Mouse (Mus musculus): ENCODE results near the gene Elf5. TPM values are rescaled to one million over a fixed set of nuclear protein-coding genes. Genes with fewer than 3 reads are reported as not detected.

The Elf5 gene
- total RNA-seq, 2 experiments from 2014 or later, result 0.79 to 1.1 TPM

DNA sequence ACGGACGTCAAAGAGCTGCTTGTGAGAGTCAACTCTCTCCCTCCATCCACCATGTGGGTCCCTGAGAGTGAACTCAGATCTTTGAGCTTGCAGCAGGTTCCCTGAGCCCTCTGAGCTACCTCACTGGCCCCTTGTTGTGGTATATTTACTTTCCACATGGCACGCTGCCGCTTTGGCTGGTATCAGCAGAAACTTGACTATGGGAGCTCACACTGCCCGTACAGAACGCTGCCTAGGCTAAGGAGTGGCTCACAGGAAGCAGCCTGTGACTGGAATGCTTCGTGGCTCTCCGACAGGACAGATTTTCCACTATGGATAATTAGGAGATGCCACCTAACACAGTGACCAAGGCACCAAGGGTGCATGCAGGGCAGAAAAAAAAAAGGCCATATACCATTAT, 49.7 kb downstream of the Elf5 start:
- DNase-seq (ENCODE audit: extremely low spot score in 1 of 2, low spot score in 2 of 2), result no peak
- no peak for TF ChIP-seq CTCF (IDR thresholded peaks at IDR 0.05)
- no peak overlapping the region for H3K4me3 ChIP-seq
- no peak overlapping the region; the same call in 1 of the 2 replicates for H3K27ac ChIP-seq
- intact Hi-C loops (cut with DNase I), result no loop called here

DNA sequence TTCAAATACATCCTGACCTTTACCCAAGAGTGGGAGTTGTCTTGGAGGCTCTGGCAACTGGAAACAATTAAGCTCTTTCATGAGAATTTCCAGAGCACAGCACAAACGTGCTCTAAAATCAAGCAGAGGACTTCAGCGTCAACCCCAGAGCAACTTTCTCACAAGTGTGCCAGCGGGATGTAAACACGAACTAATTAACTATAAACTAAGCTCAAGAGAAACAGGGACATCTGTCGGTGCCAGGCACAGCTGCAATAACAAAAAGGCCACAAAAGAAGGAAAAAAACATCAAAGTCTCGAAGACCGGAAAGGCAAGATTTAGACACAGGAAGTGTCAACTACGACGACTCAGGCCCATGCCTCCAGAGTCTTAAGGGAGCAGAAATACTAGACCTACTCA, 50.3 kb downstream of the Elf5 start:
- H3K27ac ChIP-seq, result no peak overlapping the region; the same call in 1 of the 2 replicates
- TF ChIP-seq CTCF (IDR thresholded peaks at IDR 0.05), result no peak
- no peak overlapping the region for H3K4me3 ChIP-seq
- intact Hi-C loops (cut with DNase I), result no loop called here
- no peak for DNase-seq (ENCODE audit: extremely low spot score in 1 of 2, low spot score in 2 of 2)

DNA sequence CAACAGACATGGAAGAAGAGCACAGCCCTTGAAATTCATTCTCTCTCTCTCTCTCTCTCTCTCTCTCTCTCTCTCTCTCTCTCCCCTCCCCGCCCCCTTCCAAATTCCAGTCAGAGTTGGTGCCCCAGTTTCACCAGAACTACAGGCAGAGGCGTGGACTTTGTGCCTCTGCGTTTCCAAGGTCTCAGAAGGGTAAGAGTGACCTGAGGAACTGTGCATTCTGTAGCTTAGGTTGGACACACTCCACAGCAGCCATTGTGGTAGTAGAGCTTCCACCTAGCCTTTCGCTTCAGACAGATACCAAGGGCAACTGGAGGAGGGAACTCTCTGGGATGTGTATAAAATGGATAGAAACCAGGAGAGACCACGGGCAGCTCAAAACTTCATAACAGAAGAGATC, 51.3 kb downstream of the Elf5 start:
- TF ChIP-seq CTCF (IDR thresholded peaks at IDR 0.05), result no peak
- DNase-seq (ENCODE audit: extremely low spot score in 1 of 2, low spot score in 2 of 2), result no peak
- Histone ChIP-seq H3K27ac (no peak overlapping the region), H3K4me3 (no peak overlapping the region)
- intact Hi-C loops (cut with DNase I), result no loop called here

DNA sequence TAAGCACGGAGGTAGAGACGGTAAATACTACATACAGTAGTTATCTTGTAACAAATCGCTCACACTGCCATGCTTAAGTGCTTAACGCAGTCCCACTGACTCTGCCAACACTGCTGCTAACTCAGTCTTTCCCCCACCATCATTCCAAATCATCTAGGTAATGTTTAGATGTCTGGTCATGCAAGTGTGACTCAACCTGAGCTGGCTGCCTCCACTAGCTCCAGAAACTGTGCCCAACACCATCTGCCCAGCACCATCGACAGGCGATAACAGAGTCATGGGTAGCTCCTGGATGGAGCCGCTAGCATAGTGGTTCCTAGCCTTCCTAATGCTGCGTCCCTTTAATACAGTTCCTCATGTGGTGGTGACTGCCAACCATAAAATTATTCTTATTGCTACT, 53.0 kb downstream of the Elf5 start:
- intact Hi-C loops (cut with DNase I), result no loop called here
- no peak overlapping the region for H3K27ac ChIP-seq
- DNase-seq (ENCODE audit: extremely low spot score in 1 of 2, low spot score in 2 of 2), result peak in 1 of 2 experiments; percentile 26
- no peak overlapping the region for H3K4me3 ChIP-seq
- no peak for TF ChIP-seq CTCF (IDR thresholded peaks at IDR 0.05)

DNA sequence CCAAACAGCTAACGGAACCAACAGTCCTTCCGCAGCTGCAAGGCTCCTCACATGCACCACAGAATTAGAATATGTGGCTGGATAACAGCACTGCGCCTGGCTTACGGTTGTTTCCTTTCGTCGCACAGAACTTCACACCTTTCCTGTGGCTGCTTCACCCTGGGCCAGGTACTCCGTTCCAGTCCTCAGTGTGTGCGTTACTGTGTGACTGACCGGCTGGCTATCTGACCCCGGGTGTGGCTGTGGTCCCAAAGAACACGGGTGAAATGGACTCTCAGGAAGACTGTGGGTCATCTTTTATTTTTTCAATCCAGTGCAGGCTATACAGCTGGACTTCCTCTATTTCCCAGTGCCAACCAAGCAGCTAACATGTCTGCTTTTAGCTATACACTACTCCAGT, 53.9 kb downstream of the Elf5 start:
- DNase-seq (ENCODE audit: extremely low spot score in 1 of 2, low spot score in 2 of 2), result no peak
- H3K27ac ChIP-seq, result no peak overlapping the region
- H3K4me3 ChIP-seq, result no peak overlapping the region
- intact Hi-C loops (cut with DNase I), result no loop called here
- no peak for TF ChIP-seq CTCF (IDR thresholded peaks at IDR 0.05)

DNA sequence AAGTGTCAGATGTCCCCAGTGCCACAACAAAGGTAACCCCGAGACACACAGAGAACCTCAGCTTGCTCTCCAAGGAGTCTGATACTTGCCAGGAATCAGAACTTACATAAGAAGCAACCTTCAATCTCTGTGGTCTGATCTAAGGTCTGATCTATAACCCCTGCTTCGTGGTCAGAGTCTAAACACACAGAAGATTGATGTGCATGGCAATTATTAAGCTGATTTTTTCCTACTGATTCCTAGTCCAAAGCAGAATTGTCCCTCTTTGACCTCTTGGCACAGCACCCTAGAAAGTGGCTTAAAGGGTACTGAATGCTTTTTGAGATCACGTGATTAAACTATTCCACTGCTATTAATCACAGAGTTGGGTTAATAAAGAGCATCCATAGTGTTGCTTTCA, 54.8 kb downstream of the Elf5 start:
- DNase-seq (ENCODE audit: extremely low spot score in 1 of 2, low spot score in 2 of 2), result no peak
- intact Hi-C loops (cut with DNase I), result no loop called here
- H3K4me3 ChIP-seq, result no peak overlapping the region
- TF ChIP-seq CTCF (IDR thresholded peaks at IDR 0.05), result no peak
- H3K27ac ChIP-seq, result no peak overlapping the region

DNA sequence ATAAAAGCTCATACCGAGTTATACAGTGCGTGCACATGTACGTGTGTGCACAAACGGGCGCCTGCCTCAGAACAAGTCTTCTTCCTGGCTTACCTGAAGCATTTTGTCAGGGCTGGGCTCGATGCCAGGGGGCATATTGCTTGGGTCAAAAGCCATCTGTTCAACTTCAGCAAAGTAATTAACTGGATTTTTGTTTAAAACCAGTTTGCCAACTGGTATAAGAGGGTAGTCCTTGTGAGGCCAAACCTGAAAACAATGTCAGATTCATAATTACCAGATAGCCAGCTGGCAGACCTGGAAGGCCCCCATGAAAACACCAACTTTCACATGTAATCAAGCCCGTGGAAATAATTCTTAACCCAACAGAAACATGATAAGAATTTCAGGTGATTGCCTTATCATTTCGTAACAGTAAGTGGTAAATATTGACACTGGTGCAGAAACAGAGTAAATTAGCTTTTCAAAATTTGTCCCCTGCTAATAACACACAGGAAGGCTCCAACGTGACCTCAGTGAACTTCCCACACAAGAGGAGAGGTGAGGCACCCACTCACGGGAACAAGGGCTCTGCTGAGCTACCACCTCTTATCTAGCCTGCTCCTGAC, 55.6 kb downstream of the Elf5 start:
- TF ChIP-seq CTCF (IDR thresholded peaks at IDR 0.05), result no peak
- intact Hi-C loops (cut with DNase I), result no loop called here
- H3K27ac ChIP-seq, result no peak overlapping the region
- no peak for DNase-seq (ENCODE audit: extremely low spot score in 1 of 2, low spot score in 2 of 2)
- no peak overlapping the region for H3K4me3 ChIP-seq

DNA sequence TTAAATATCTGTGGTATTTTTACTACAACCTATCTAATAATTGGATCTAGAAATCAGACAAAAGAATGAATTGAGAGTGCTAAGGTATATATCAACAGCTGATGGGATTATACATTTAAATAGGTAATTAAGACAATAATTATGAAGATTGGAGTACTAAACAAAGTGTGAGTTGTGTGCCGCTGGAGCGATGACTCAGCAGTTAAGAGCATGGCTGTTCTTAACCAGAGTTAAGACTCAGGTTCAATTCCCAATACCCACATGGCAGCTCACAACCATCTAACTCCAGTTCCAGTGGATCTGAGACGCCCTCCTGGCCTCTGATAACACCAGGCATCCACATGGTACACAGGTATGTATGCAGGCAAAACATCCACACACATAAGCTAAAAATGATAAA, 61.9 kb downstream of the Elf5 start:
- no peak for TF ChIP-seq CTCF (IDR thresholded peaks at IDR 0.05)
- intact Hi-C loops (cut with DNase I), result no loop called here
- DNase-seq (ENCODE audit: extremely low spot score in 1 of 2, low spot score in 2 of 2), result no peak
- H3K27ac ChIP-seq, result no peak overlapping the region
- no peak overlapping the region for H3K4me3 ChIP-seq

DNA sequence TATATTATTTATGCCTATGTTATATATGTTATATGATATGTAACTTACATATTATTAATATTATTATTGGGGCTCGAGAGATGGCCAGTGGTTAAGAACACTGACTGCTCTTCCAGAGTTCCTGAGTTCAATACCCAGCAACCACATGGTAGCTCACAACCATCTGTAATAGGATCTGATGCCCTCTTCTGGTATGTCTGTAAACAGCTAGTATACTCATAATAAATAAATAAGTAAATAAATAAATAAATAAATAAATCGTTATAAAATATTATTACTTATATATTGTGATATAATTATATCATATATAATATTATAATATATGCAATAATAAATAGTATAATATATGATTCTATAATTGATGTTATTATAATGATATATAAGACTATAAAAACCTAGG, 64.7 kb downstream of the Elf5 start:
- intact Hi-C loops (cut with DNase I), result no loop called here

DNA sequence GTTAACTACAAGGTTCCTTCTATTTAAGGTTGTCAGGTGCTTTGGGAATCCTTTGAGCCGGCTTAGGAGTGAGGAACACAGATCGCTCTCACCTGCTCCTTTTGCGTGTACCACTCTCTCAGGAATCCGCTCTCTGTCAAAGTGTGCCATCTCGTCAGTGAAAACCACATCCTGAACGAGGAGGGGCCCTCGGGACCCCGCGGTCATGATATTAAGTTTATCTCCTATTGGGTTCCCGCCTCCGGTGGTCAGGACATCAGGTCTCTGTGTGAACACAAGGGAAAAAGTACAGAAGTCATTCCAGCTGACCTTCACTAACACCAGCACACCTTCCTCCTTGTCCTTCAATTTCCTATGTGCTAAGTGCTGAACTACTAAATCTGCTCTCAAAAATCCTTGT, 65.2 kb downstream of the Elf5 start:
- no peak for TF ChIP-seq CTCF (IDR thresholded peaks at IDR 0.05)
- intact Hi-C loops (cut with DNase I), result no loop called here
- DNase-seq (ENCODE audit: extremely low spot score in 1 of 2, low spot score in 2 of 2), result no peak
- Histone ChIP-seq H3K4me3 (no peak overlapping the region), H3K27ac (no peak overlapping the region)

More for the DNA sequence above, 64.7 kb downstream of the Elf5 start:
- Histone ChIP-seq H3K27ac (no peak overlapping the region), H3K4me3 (no peak overlapping the region)
- no peak for DNase-seq (ENCODE audit: extremely low spot score in 1 of 2, low spot score in 2 of 2)
- TF ChIP-seq CTCF (IDR thresholded peaks at IDR 0.05), result no peak; the same call in 1 of the 2 replicates

DNA sequence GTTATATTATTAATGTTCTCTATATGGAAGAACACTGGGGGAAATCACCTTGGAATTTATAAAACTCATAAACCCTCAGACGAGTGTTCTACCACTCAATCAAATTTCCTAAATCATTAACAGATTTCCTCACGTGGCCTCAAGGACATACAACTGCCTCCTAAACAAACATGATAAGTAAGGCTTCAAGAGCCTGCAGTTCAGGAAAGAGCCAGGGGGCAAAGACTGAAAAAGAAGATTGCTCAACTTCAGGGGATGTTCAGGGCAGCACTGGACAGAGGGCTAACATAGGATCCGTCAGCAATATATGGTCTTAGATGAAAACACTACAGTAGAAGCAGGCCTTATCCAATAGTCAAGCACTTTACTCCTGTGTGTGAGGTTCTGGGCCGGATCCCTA, 66.0 kb downstream of the Elf5 start:
- H3K4me3 ChIP-seq, result no peak overlapping the region
- no peak for DNase-seq (ENCODE audit: extremely low spot score in 1 of 2, low spot score in 2 of 2)
- TF ChIP-seq CTCF (IDR thresholded peaks at IDR 0.05), result no peak
- no peak overlapping the region for H3K27ac ChIP-seq
- intact Hi-C loops (cut with DNase I), result no loop called here

DNA sequence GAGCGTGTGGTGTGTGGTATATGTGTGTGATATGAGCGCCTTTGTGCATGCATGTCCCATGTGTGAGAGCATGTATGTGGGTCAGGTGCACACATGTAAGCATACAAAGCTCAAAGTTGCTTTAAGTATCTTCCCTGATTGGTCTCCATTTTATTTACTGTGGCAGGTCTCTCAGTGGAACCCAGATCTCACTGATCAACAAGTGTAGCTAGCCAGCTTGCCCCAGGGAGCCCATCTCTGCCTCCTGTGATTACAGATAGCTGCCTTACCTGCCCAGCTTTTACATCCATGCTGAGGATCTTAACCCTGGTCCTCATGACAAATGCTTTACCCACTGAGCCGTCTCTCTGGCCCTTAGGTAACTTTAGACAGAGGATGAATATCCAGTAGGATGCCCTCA, 66.8 kb downstream of the Elf5 start:
- intact Hi-C loops (cut with DNase I), result no loop called here
- Histone ChIP-seq H3K4me3 (no peak overlapping the region), H3K27ac (no peak overlapping the region)
- TF ChIP-seq CTCF (IDR thresholded peaks at IDR 0.05), result no peak
- DNase-seq (ENCODE audit: extremely low spot score in 1 of 2, low spot score in 2 of 2), result no peak

DNA sequence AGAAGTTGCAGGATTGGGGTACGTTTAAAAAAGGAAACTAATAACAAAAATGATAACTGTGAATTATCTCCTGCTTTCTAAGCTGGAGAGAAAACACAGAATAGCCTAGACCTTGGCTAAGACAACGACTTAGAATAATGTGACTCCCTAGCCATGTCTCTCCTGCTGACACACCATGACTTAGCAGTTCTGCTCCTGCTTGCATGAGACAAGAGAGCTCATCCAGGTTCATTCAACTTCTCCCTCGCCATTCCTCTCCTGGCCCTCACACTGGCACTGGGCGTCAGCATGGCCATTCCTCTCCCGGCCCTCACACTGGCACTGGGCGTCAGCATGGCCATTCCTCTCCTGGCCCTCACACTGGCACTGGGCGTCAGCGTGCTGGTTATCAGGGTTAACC, 68.8 kb downstream of the Elf5 start:
- TF ChIP-seq CTCF (IDR thresholded peaks at IDR 0.05), result no peak
- intact Hi-C loops (cut with DNase I), result no loop called here
- Histone ChIP-seq H3K27ac (no peak overlapping the region), H3K4me3 (no peak overlapping the region)
- DNase-seq (ENCODE audit: extremely low spot score in 1 of 2, low spot score in 2 of 2), result no peak
